Mouse (Mus musculus) lung, postnatal 0 days (tissue): Measurements from ENCODE around the gene Gpam.

Source experiments
- CTCF ChIP-seq: IDR thresholded peaks from 2 replicates; pipeline ENCODE4 v1.5.1; 2016; ENCODE audit warnings: antibody characterized with exemption, mild to moderate bottlenecking
- EP300 ChIP-seq: IDR thresholded peaks from 2 replicates; pipeline ENCODE4 v1.6.1; 2016; ENCODE audit warnings: antibody characterized with exemption, mild to moderate bottlenecking, control low read depth

DNA sequence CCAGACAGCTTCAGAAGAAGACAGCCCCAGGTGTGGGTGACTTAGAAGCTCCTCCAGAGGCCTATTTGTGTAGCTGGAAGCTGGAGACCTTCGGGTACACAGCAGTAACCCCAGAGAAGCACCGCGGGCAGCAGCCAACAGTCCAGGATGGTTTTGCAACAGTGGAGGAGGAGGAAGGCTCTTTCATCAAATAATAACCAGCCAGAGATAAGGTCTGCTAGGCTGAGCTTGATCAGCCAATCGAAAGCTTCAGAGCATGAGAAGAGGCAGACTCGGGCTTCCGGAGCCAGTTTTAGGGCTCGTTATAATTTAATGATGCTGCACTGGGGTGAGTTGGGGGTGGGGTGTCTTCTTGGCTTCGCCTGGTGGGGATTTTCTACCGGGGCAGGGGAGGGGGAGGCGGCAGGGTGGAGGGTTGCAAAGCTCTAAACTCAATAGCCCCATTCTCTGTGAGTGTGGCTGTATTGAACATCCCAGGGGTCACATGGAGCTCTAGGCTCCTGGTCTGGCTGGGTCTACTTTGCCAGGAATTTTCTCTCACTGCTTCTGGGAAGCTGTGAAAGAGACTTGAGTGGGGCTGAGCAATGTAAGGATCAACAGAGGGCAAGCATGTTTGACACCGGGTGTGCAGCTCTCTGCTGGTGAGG is at the start of gene Gpam:
- TF ChIP-seq CTCF (no peak), EP300 (no peak)
